Mouse (Mus musculus) neutrophil, adult 65 days (primary cell): Measurements from ENCODE around the gene Arhgef16. TPM values are rescaled to one million over a fixed set of nuclear protein-coding genes. Genes with fewer than 3 reads are reported as not detected.

Experiments
- total RNA-seq: library from RNA; stranded (reverse); gene quantifications from 2 replicates; pipeline ENCODE4 v1.2.4, GENCODE M21; 2023

Gene Arhgef16
- not detected in 2 replicates for total RNA-seq

GRCm38 (mm10) chr4:154301466-154301881, at the start of gene Arhgef16:
Arhgef16 (minus strand) TSS chr4:154301676.

GRCm38 (mm10) chr4:154335761-154336160, 34.3 kb upstream of the Arhgef16 start, which contains the start of gene B230104I21Rik:
B230104I21Rik (plus strand) TSS chr4:154336127.

Other genes starting within 250 kb of the Arhgef16 start
- gene Trp73, start 161.5 kb downstream of the Arhgef16 start, total RNA-seq, result not detected in 2 replicates
- 6.6 and 7.9 TPM in 2 replicates for gene Wrap73, start 159.3 kb downstream of the Arhgef16 start, total RNA-seq
- gene Tprgl, start 141.0 kb downstream of the Arhgef16 start, total RNA-seq, result 157 and 167 TPM in 2 replicates
- gene Megf6, start 130.9 kb downstream of the Arhgef16 start, total RNA-seq, result 0.41 TPM in 1 of 2 replicates, not detected in the other
- gene B230104I21Rik, start 34.5 kb upstream of the Arhgef16 start, total RNA-seq, result not detected in 2 replicates